Mouse (Mus musculus) kidney, adult 2 months (tissue): ENCODE data around the gene Dynlt1b.
"Not testable (repeated sequence)": the region's sequence is repeated elsewhere in the genome, so short reads cannot be mapped to it uniquely, and the experiment has no call there.

Experiments used
- CTCF ChIP-seq: fragments of 200-500 bp; conservative IDR thresholded peaks from 2 replicates; pipeline ENCODE4 v1.5.1; 2011; ENCODE audit warnings: low read depth, mild to moderate bottlenecking, control low read depth, low read length, moderate library complexity, mixed read lengths; ENCODE audit not compliant: insufficient read depth, insufficient read length
- POLR2A ChIP-seq: fragments of 200-500 bp; IDR thresholded peaks from one replicate; pipeline ENCODE4 v1.6.1; 2011; ENCODE audit warnings: low read depth, low read length, control low read depth

- TF ChIP-seq CTCF, POLR2A: not testable (repeated sequence)
These were observed 46.0 kb downstream of the Dynlt1b start for GRCm38 (mm10) chr17:6475913-6476312.
